Mouse (Mus musculus): ENCODE data around the gene Smg5. TPM values are rescaled to one million over a fixed set of nuclear protein-coding genes. Genes with fewer than 3 reads are reported as not detected.
A peak's percentile ranks its signal among the peaks of the same experiment; 100 is the strongest.

Gene Smg5
- polyA plus RNA-seq, 1 experiment from 2014 or later = 11.8 TPM

DNA sequence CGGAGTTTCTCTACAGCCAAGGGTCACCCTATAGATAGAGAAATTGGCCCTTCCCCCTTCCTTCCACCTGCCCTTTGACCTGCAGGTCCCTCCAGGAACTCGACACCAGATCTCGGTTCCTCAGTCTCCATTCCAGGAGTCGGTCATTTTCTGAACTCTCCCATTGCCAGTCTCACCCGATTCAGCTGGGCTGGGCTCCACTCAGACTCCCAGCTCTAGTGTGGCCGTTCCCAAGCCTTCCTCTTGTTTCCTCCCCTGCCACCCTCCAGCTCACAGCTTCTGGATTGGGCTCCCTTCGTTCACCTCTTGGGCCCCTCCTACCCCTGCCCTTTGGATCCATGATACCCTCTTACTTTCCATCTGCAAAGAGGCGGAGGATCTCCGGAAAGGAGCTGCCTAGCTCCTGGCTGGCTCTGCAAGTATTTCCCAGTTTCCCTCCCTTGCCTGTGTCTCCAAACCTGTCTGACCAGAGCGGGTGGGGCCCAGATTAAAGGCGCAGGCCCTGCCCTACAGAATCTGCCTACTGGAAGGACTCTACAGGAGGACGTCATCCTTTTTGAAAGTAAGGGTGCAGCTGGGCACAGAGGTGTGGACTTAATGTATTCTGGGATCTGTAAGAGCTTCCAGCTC is 1.9 kb upstream of the Smg5 start:
- 0 out of 2 replicates have a peak overlapping the region, but pooled peaks have one; percentile 92 for H3K4me3 ChIP-seq (ENCODE audit: low read depth, low read length)
- peaks cover 33% of the 10 kb centered on the region for H3K4me1 ChIP-seq (ENCODE audit: insufficient read depth)
- 59% methylated on average over 12 of the region's 12 CpGs for WGBS (ENCODE audit: insufficient replicate concordance)
- peaks cover 4% of the 10 kb centered on the region; the same call in 1 of the 2 replicates for H3K36me3 ChIP-seq (replicated peaks; ENCODE audit: insufficient read depth, low read length)
- H3K9me3 ChIP-seq (ENCODE audit: low read length) = no peaks in the 10 kb centered on the region
- ATAC-seq (no peak), DNase-seq (no peak)
- TF ChIP-seq CTCF (IDR thresholded peaks at IDR 0.05; ENCODE audit: low read depth) = no peak
- TF ChIP-seq EP300 (IDR thresholded peaks at IDR 0.05; ENCODE audit: low read depth) = no peak
- peak overlapping the region; percentile 41 for H3K9ac ChIP-seq (replicated peaks)
- no peaks in the 10 kb centered on the region for H3K27me3 ChIP-seq (ENCODE audit: insufficient read depth, low read length)
- peak overlapping the region; percentile 78 for H3K4me2 ChIP-seq (ENCODE audit: low read depth, low read length)
- H3K27ac ChIP-seq (ENCODE audit: low read depth) = peak overlapping the region; percentile 34; the same call in 1 of the 2 replicates

GRCm38 (mm10) chr3:88334902-88335435 is 1.1 kb upstream of the Smg5 start:
- Histone ChIP-seq H3K9ac (replicated peaks) (peak overlapping the region; percentile 90), H3K4me3 (ENCODE audit: low read depth, low read length) (peak overlapping the region; percentile 92), H3K27me3 (ENCODE audit: insufficient read depth, low read length) (no peaks in the 10 kb centered on the region), H3K27ac (ENCODE audit: low read depth) (peak overlapping the region; percentile 98), H3K4me2 (ENCODE audit: low read depth, low read length) (peak overlapping the region; percentile 78), H3K4me1 (ENCODE audit: insufficient read depth) (peaks cover 37% of the 10 kb centered on the region), H3K36me3 (replicated peaks; ENCODE audit: insufficient read depth, low read length) (no peaks in the 10 kb centered on the region), H3K9me3 (ENCODE audit: low read length) (no peaks in the 10 kb centered on the region)
- WGBS (ENCODE audit: insufficient replicate concordance) = 21% methylated on average over 3 of the region's 3 CpGs
- TF ChIP-seq EP300 (IDR thresholded peaks at IDR 0.05; ENCODE audit: low read depth) (no peak), CTCF (IDR thresholded peaks at IDR 0.05; ENCODE audit: low read depth) (no peak)
- DNase-seq = no peak
- no peak for ATAC-seq

DNA sequence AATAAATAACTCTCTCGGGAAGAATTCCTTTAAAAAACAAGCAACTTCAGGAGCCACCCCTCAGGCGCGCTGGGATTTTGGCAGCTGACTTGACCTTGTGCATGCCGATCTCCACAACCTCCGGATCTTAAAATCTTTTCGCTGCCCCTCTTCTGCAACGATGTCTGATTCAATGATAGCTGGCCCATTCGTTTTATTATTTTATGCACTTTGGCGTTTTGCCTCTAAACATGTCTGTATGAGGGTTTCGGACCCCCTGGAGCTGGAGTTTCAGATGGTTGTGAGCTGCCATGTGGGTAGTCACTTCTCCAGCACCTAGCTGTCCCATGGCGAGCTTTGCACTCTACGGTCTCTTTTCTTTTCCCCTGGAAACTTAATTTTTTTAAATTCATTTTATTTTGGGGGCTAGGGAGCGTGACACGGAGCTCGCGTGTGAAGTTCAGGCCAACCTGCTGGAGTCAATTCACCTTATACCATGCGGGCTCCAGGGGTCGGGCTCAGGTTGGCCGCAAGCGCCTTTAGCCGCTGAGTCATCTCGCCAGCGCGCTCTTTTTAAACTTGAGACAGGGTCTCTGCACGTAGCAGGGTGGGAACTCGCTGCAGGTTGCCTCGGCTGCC is 515 bp upstream of the Smg5 start:
- Histone ChIP-seq H3K4me1 (ENCODE audit: insufficient read depth) (peaks cover 37% of the 10 kb centered on the region), H3K36me3 (replicated peaks; ENCODE audit: insufficient read depth, low read length) (0 out of 2 replicates have a peak, but pooled peaks cover under 1% of the 10 kb centered on the region), H3K9ac (replicated peaks) (peak overlapping the region; percentile 90), H3K27ac (ENCODE audit: low read depth) (peak overlapping the region; percentile 98), H3K4me3 (ENCODE audit: low read depth, low read length) (peak overlapping the region; percentile 92), H3K27me3 (ENCODE audit: insufficient read depth, low read length) (no peaks in the 10 kb centered on the region), H3K9me3 (ENCODE audit: low read length) (no peaks in the 10 kb centered on the region), H3K4me2 (ENCODE audit: low read depth, low read length) (peak overlapping the region; percentile 78)
- no peak for DNase-seq
- no peak for TF ChIP-seq CTCF (IDR thresholded peaks at IDR 0.05; ENCODE audit: low read depth)
- no peak for TF ChIP-seq EP300 (IDR thresholded peaks at IDR 0.05; ENCODE audit: low read depth)
- WGBS (ENCODE audit: insufficient replicate concordance) = under 1% methylated on average over 27 of the region's 27 CpGs
- ATAC-seq = peak; percentile 42

- Histone ChIP-seq H3K4me1 (ENCODE audit: insufficient read depth) (peaks cover 37% of the 10 kb centered on the region), H3K4me2 (ENCODE audit: low read depth, low read length) (peak overlapping the region; percentile 78), H3K9ac (replicated peaks) (peak overlapping the region; percentile 90; the same call in 1 of the 2 replicates), H3K36me3 (replicated peaks; ENCODE audit: insufficient read depth, low read length) (peaks cover 16% of the 10 kb centered on the region), H3K27ac (ENCODE audit: low read depth) (peak overlapping the region; percentile 98), H3K9me3 (ENCODE audit: low read length) (no peaks in the 10 kb centered on the region), H3K27me3 (ENCODE audit: insufficient read depth, low read length) (no peaks in the 10 kb centered on the region), H3K4me3 (ENCODE audit: low read depth, low read length) (peak overlapping the region; percentile 92)
- WGBS (ENCODE audit: insufficient replicate concordance) = 43% methylated on average over 11 of the region's 11 CpGs
- ATAC-seq (0 out of 2 replicates have a peak, but pooled peaks have one; percentile 6), DNase-seq (peak; percentile 44)
- TF ChIP-seq EP300 (IDR thresholded peaks at IDR 0.05; ENCODE audit: low read depth) (no peak), CTCF (IDR thresholded peaks at IDR 0.05; ENCODE audit: low read depth) (no peak)
Measured at GRCm38 (mm10) chr3:88337367-88338020, 1.4 kb downstream of the Smg5 start.

GRCm38 (mm10) chr3:88338316-88338715 is 2.3 kb downstream of the Smg5 start:
- Histone ChIP-seq H3K9ac (replicated peaks) (peak overlapping the region; percentile 21; the same call in 1 of the 2 replicates), H3K27ac (ENCODE audit: low read depth) (peak overlapping the region; percentile 98), H3K4me3 (ENCODE audit: low read depth, low read length) (peak overlapping the region; percentile 6; the same call in 1 of the 2 replicates), H3K4me1 (ENCODE audit: insufficient read depth) (peaks cover 37% of the 10 kb centered on the region), H3K9me3 (ENCODE audit: low read length) (no peaks in the 10 kb centered on the region), H3K27me3 (ENCODE audit: insufficient read depth, low read length) (no peaks in the 10 kb centered on the region), H3K4me2 (ENCODE audit: low read depth, low read length) (peak overlapping the region; percentile 78), H3K36me3 (replicated peaks; ENCODE audit: insufficient read depth, low read length) (peaks cover 24% of the 10 kb centered on the region)
- DNase-seq (no peak), ATAC-seq (no peak)
- TF ChIP-seq CTCF (IDR thresholded peaks at IDR 0.05; ENCODE audit: low read depth) (no peak), EP300 (IDR thresholded peaks at IDR 0.05; ENCODE audit: low read depth) (peak; percentile 57)
- 39% methylated on average over 7 of the region's 7 CpGs for WGBS (ENCODE audit: insufficient replicate concordance)

DNA sequence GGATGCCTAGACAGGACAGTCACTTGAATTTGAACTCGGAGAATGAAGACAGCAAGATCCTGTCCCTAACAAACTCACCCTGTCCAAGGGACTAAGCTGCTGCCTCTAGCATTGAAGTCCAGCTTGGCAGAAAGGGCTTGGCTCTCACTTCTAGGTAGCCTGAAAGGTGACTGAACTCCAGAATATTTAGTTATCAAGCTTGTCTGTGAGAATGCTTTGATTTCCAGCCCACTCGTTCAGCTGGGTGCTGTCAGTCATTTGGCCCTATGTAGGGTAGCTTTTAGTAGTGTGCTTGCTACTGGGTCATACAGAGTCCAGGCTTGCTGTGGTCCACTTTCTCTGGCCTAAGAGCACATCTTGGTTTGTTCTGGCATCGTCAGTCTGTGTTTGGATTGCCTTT is 2.9 kb downstream of the Smg5 start:
- DNase-seq (no peak), ATAC-seq (no peak)
- peak overlapping the region; percentile 6; the same call in 1 of the 2 replicates for H3K4me3 ChIP-seq (ENCODE audit: low read depth, low read length)
- peak overlapping the region; percentile 78 for H3K4me2 ChIP-seq (ENCODE audit: low read depth, low read length)
- H3K27me3 ChIP-seq (ENCODE audit: insufficient read depth, low read length) = no peaks in the 10 kb centered on the region
- peaks cover 31% of the 10 kb centered on the region for H3K36me3 ChIP-seq (replicated peaks; ENCODE audit: insufficient read depth, low read length)
- H3K4me1 ChIP-seq (ENCODE audit: insufficient read depth) = peaks cover 35% of the 10 kb centered on the region
- 70% methylated on average over 3 of the region's 3 CpGs for WGBS (ENCODE audit: insufficient replicate concordance)
- TF ChIP-seq EP300 (IDR thresholded peaks at IDR 0.05; ENCODE audit: low read depth) = no peak
- TF ChIP-seq CTCF (IDR thresholded peaks at IDR 0.05; ENCODE audit: low read depth) = no peak
- H3K9me3 ChIP-seq (ENCODE audit: low read length) = no peaks in the 10 kb centered on the region
- H3K27ac ChIP-seq (ENCODE audit: low read depth) = peak overlapping the region; percentile 98
- H3K9ac ChIP-seq (replicated peaks) = no peak overlapping the region
